Mouse (Mus musculus): ENCODE results near the gene Map3k5. TPM values are rescaled to one million over a fixed set of nuclear protein-coding genes. Genes with fewer than 3 reads are reported as not detected.

The Map3k5 gene
- polyA plus RNA-seq, 1 experiment from 2014 or later: 0.99 TPM

DNA sequence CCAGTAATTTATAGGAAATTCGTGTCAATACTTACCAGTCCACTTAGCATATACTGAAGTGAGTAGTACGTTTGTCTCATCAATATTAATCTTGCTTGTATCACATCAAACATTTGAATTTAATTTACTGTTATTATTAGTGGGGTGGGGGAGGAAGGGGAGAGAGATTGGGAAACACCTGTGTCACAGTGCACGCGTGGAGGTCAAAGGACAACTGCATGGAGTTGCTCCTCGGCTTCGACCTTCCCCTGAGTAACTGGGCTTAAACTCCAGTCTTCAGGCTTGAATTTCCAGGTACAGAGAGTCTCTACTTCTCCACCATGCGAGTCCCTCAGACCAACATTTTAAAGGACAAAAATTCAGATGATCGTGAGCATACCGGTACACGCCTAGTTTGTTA is 13.2 kb downstream of the Map3k5 start:
- H3K27ac ChIP-seq (replicated peaks; ENCODE audit: low read depth, low read length): no peak overlapping the region
- no peak overlapping the region for H3K4me2 ChIP-seq (ENCODE audit: low read depth, severe bottlenecking)
- no peak for ATAC-seq (ENCODE audit: insufficient number of reproducible peaks, low FRiP score, low TSS enrichment, low read depth)
- H3K9me3 ChIP-seq (ENCODE audit: control insufficient read depth, low read length): no peaks in the 10 kb centered on the region
- H3K4me1 ChIP-seq (ENCODE audit: control insufficient read depth, insufficient read depth, low read length): no peaks in the 10 kb centered on the region
- no peak overlapping the region for H3K9ac ChIP-seq (ENCODE audit: low read length)
- H3K27me3 ChIP-seq (ENCODE audit: control insufficient read depth, insufficient read depth, low read length): no peaks in the 10 kb centered on the region
- no peaks in the 10 kb centered on the region for H3K36me3 ChIP-seq (ENCODE audit: control insufficient read depth, insufficient read depth, low read length)
- no peak for DNase-seq (ENCODE audit: low spot score)
- 92% methylated on average over 10 of the region's 10 CpGs for WGBS
- no peak overlapping the region for H3K4me3 ChIP-seq (ENCODE audit: low read depth, low read length)

DNA sequence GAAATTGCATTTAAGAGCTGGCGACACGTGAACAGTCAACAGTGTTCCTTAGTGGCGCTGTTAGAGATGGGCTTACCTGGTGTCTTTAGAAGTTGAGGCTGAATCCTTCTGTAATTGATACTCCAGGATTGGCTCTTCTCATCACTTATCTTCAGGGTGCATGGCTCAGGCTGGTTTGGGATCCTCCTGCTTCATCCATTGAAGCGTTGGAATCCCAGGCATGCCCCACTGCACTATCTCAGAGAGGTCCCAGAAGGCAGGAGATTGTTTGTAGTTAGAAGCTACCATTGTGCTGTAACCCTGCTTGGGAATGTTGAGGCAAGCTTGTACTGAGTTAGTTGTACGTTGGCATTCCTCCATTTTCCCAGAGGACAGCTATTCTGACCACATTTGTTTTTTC is 13.6 kb downstream of the Map3k5 start:
- no peaks in the 10 kb centered on the region for H3K27me3 ChIP-seq (ENCODE audit: control insufficient read depth, insufficient read depth, low read length)
- no peaks in the 10 kb centered on the region for H3K4me1 ChIP-seq (ENCODE audit: control insufficient read depth, insufficient read depth, low read length)
- WGBS: 91% methylated on average over 5 of the region's 5 CpGs
- H3K4me3 ChIP-seq (ENCODE audit: low read depth, low read length): no peak overlapping the region
- no peak for DNase-seq (ENCODE audit: low spot score)
- no peaks in the 10 kb centered on the region for H3K36me3 ChIP-seq (ENCODE audit: control insufficient read depth, insufficient read depth, low read length)
- no peak overlapping the region for H3K27ac ChIP-seq (replicated peaks; ENCODE audit: low read depth, low read length)
- no peaks in the 10 kb centered on the region for H3K9me3 ChIP-seq (ENCODE audit: control insufficient read depth, low read length)
- no peak overlapping the region for H3K9ac ChIP-seq (ENCODE audit: low read length)
- no peak overlapping the region for H3K4me2 ChIP-seq (ENCODE audit: low read depth, severe bottlenecking)
- no peak for ATAC-seq (ENCODE audit: insufficient number of reproducible peaks, low FRiP score, low TSS enrichment, low read depth)

DNA sequence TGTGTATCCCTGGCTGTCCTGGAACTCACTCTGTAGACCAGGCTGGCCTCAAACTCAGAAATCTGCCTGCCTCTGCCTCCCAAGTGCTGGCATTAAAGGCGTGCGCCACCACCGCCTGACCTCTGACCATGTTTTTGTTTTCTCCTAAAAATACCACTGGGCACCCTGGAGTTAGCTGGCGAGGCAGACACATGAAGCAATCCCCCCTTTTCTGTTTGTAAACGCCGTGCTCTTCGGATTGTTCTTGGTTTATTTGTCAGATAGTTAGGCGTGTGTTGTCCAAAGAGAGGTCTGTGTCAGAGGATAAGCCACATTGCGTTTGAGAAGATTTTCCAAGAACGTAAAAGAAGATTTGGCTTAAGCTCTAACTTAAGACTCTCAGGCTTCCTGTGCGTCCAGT is 14.1 kb downstream of the Map3k5 start:
- H3K4me1 ChIP-seq (ENCODE audit: control insufficient read depth, insufficient read depth, low read length): no peaks in the 10 kb centered on the region
- H3K27me3 ChIP-seq (ENCODE audit: control insufficient read depth, insufficient read depth, low read length): no peaks in the 10 kb centered on the region
- DNase-seq (ENCODE audit: low spot score) (no peak), ATAC-seq (ENCODE audit: insufficient number of reproducible peaks, low FRiP score, low TSS enrichment, low read depth) (no peak)
- no peak overlapping the region for H3K9ac ChIP-seq (ENCODE audit: low read length)
- H3K27ac ChIP-seq (replicated peaks; ENCODE audit: low read depth, low read length): no peak overlapping the region
- no peak overlapping the region for H3K4me3 ChIP-seq (ENCODE audit: low read depth, low read length)
- H3K36me3 ChIP-seq (ENCODE audit: control insufficient read depth, insufficient read depth, low read length): no peaks in the 10 kb centered on the region
- no peak overlapping the region for H3K4me2 ChIP-seq (ENCODE audit: low read depth, severe bottlenecking)
- 96% methylated on average over 11 of the region's 11 CpGs for WGBS
- no peaks in the 10 kb centered on the region for H3K9me3 ChIP-seq (ENCODE audit: control insufficient read depth, low read length)

DNA sequence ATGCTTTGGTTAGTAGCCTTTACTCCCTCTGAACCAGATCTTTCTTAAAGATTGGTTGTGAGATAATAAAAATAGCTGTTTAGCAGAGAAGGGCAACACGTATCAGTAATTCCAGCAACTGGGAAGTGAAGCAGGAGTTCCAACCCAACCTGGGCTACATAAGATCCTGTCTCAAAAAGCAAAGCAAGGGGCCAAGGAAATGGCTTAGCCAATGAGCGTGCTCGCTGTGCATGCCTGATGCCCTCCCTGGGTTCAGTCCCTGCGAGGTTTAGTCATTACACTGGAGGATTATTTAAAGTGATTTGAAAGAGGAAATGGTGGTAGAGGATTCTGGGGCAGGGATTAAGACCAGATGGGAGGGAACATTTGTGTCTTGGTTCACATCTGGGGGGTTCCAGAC is 14.8 kb downstream of the Map3k5 start:
- H3K9ac ChIP-seq (ENCODE audit: low read length): no peak overlapping the region
- ATAC-seq (ENCODE audit: insufficient number of reproducible peaks, low FRiP score, low TSS enrichment, low read depth) (no peak), DNase-seq (ENCODE audit: low spot score) (no peak)
- no peak overlapping the region for H3K27ac ChIP-seq (replicated peaks; ENCODE audit: low read depth, low read length)
- no peaks in the 10 kb centered on the region for H3K27me3 ChIP-seq (ENCODE audit: control insufficient read depth, insufficient read depth, low read length)
- H3K9me3 ChIP-seq (ENCODE audit: control insufficient read depth, low read length): no peaks in the 10 kb centered on the region
- 79% methylated on average over 4 of the region's 4 CpGs for WGBS
- H3K36me3 ChIP-seq (ENCODE audit: control insufficient read depth, insufficient read depth, low read length): no peaks in the 10 kb centered on the region
- H3K4me3 ChIP-seq (ENCODE audit: low read depth, low read length): no peak overlapping the region
- H3K4me1 ChIP-seq (ENCODE audit: control insufficient read depth, insufficient read depth, low read length): no peaks in the 10 kb centered on the region
- no peak overlapping the region for H3K4me2 ChIP-seq (ENCODE audit: low read depth, severe bottlenecking)

DNA sequence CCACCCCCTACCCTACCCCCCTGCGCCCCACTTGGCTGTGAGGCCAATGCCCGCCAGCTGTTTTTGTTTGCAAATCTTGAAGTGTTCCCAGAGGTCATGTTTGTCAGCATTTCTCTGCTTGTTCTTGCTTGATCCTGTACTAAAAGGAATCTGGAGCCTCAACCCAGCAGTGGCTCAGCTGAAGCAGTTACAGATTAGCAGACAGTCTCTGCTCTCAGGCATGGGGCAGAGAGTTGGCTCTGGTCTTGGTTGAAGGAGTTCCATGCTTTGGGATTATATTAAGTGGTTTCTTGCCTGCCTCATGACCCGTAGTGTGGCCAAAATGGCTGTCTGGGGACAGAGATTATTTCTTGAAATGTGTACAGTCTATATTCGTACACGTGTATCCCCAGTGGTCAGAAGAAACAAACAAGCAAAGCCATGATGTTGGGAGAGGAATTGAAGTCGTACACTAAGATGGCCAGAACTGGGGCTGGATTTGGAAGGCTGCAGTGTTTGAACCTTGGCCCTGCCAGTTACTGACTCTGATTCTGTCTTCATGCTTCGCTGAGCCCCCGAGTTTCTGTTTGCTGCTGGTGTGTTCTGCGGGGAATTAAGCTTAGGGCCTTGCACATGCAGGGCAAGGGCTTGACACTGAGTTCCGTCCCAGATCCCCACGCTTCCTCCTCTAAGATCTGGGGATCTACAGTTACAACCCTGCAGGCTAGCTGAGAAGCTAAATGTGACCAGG is 18.9 kb downstream of the Map3k5 start:
- ATAC-seq (ENCODE audit: insufficient number of reproducible peaks, low FRiP score, low TSS enrichment, low read depth): no peak
- no peaks in the 10 kb centered on the region for H3K27me3 ChIP-seq (ENCODE audit: control insufficient read depth, insufficient read depth, low read length)
- H3K9me3 ChIP-seq (ENCODE audit: control insufficient read depth, low read length): no peaks in the 10 kb centered on the region
- no peak for DNase-seq (ENCODE audit: low spot score)
- H3K4me3 ChIP-seq (ENCODE audit: low read depth, low read length): no peak overlapping the region
- H3K36me3 ChIP-seq (ENCODE audit: control insufficient read depth, insufficient read depth, low read length): no peaks in the 10 kb centered on the region
- no peak overlapping the region for H3K4me2 ChIP-seq (ENCODE audit: low read depth, severe bottlenecking)
- no peak overlapping the region for H3K27ac ChIP-seq (replicated peaks; ENCODE audit: low read depth, low read length)
- WGBS: 88% methylated on average over 11 of the region's 11 CpGs
- no peak overlapping the region for H3K9ac ChIP-seq (ENCODE audit: low read length)
- no peaks in the 10 kb centered on the region for H3K4me1 ChIP-seq (ENCODE audit: control insufficient read depth, insufficient read depth, low read length)

DNA sequence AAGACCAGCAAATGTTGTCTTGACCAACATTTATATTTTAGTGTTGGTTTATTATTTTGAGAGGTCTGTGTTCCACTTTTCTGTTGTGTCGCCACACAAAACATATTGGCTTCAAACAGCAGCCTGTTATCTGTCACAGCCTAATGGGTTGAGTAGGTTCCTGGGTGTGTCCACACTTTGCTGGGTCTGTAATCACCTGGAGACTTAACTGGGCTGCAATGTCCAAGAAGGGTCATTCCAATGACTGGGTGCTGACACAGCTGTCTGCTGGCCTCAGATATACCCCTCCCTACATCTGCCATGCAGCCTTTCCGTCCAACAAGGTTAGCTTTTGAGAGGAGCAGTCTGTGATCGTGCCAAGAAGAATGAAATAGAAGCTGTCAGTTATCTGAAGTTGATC is 20.3 kb downstream of the Map3k5 start:
- Histone ChIP-seq H3K36me3 (ENCODE audit: control insufficient read depth, insufficient read depth, low read length) (no peaks in the 10 kb centered on the region), H3K4me3 (ENCODE audit: low read depth, low read length) (no peak overlapping the region), H3K9ac (ENCODE audit: low read length) (no peak overlapping the region), H3K4me2 (ENCODE audit: low read depth, severe bottlenecking) (no peak overlapping the region), H3K27ac (replicated peaks; ENCODE audit: low read depth, low read length) (no peak overlapping the region), H3K9me3 (ENCODE audit: control insufficient read depth, low read length) (no peaks in the 10 kb centered on the region), H3K4me1 (ENCODE audit: control insufficient read depth, insufficient read depth, low read length) (no peaks in the 10 kb centered on the region), H3K27me3 (ENCODE audit: control insufficient read depth, insufficient read depth, low read length) (no peaks in the 10 kb centered on the region)
- 84% methylated on average over 3 of the region's 3 CpGs for WGBS
- no peak for ATAC-seq (ENCODE audit: insufficient number of reproducible peaks, low FRiP score, low TSS enrichment, low read depth)
- no peak for DNase-seq (ENCODE audit: low spot score)

DNA sequence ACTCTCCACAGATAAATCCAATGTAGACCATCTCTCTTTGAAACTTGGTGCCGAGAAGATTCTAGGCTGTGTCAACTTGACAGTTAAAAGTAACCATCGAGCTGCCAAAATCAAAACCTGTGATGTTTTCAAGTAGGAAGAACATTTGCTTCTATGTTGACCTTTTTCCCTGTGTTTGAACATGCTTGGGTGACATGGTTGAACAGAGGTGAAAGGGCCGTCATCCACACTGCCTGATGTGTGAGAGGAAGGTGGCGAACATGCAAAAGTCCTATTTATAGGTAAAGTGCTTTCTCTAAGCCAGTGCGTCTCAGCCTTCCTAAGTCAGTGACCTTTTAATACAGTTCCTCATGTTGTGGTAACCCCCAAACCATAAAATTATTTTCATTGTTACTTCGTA is 21.5 kb downstream of the Map3k5 start:
- ATAC-seq (ENCODE audit: insufficient number of reproducible peaks, low FRiP score, low TSS enrichment, low read depth) (no peak), DNase-seq (ENCODE audit: low spot score) (no peak)
- H3K4me2 ChIP-seq (ENCODE audit: low read depth, severe bottlenecking): no peak overlapping the region
- H3K27me3 ChIP-seq (ENCODE audit: control insufficient read depth, insufficient read depth, low read length): no peaks in the 10 kb centered on the region
- no peaks in the 10 kb centered on the region; the same call in 1 of the 2 replicates for H3K4me1 ChIP-seq (ENCODE audit: control insufficient read depth, insufficient read depth, low read length)
- no peak overlapping the region for H3K27ac ChIP-seq (replicated peaks; ENCODE audit: low read depth, low read length)
- WGBS: 91% methylated on average over 6 of the region's 6 CpGs
- H3K36me3 ChIP-seq (ENCODE audit: control insufficient read depth, insufficient read depth, low read length): no peaks in the 10 kb centered on the region
- H3K9ac ChIP-seq (ENCODE audit: low read length): no peak overlapping the region
- no peak overlapping the region for H3K4me3 ChIP-seq (ENCODE audit: low read depth, low read length)
- H3K9me3 ChIP-seq (ENCODE audit: control insufficient read depth, low read length): no peaks in the 10 kb centered on the region

DNA sequence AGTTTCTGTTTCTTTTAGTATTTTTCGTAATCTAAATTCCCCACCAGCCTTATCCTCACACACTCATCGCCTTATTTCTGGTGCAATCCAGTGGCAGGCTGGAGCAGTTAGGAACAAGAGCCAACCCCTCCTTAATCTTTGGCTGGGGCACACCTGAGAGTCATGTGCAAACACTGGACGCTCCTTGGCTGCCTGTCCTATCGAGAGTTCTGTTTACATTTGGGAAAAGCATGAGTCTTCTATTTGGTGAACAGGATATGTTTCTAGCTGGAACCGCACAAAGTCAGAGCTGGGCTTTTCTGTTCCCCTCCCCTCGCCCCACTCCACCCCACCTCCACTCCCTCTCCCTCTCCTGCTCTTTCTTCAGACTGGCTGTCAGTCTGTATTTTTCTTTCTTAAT is 22.5 kb downstream of the Map3k5 start:
- no peaks in the 10 kb centered on the region for H3K9me3 ChIP-seq (ENCODE audit: control insufficient read depth, low read length)
- no peak overlapping the region for H3K9ac ChIP-seq (ENCODE audit: low read length)
- no peak for DNase-seq (ENCODE audit: low spot score)
- no peaks in the 10 kb centered on the region; the same call in 1 of the 2 replicates for H3K4me1 ChIP-seq (ENCODE audit: control insufficient read depth, insufficient read depth, low read length)
- no peak for ATAC-seq (ENCODE audit: insufficient number of reproducible peaks, low FRiP score, low TSS enrichment, low read depth)
- WGBS: 80% methylated on average over 6 of the region's 6 CpGs
- no peak overlapping the region for H3K4me3 ChIP-seq (ENCODE audit: low read depth, low read length)
- no peaks in the 10 kb centered on the region for H3K36me3 ChIP-seq (ENCODE audit: control insufficient read depth, insufficient read depth, low read length)
- no peak overlapping the region for H3K27ac ChIP-seq (replicated peaks; ENCODE audit: low read depth, low read length)
- H3K4me2 ChIP-seq (ENCODE audit: low read depth, severe bottlenecking): no peak overlapping the region
- H3K27me3 ChIP-seq (ENCODE audit: control insufficient read depth, insufficient read depth, low read length): no peaks in the 10 kb centered on the region

DNA sequence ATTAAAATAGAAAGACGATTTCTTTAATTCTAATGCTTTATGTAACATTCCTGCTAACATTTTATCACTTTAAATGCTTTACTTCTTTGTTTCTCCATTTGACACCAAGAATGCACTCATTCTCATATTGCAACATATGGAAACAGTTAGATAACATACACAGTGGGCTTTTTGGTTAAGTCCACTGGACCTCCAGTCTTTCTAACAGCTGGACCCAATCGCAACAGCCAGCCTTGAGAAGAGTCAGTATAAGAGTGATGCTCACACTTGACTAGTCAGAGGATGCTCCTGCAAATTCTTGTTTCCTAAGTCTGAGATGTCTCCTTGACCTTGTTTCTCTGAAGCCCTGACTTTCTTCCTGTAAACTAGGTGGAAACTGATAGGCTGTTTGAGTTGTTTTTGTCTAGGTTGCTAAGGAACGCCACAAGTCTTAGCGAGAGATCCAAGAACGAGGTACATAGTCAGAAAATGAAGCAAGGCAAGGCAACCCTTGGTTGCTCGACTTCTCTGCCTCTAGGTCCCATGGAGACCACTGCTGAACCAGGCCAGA is 26.6 kb downstream of the Map3k5 start:
- Histone ChIP-seq H3K9ac (ENCODE audit: low read length) (no peak overlapping the region), H3K27me3 (ENCODE audit: control insufficient read depth, insufficient read depth, low read length) (no peaks in the 10 kb centered on the region), H3K4me3 (ENCODE audit: low read depth, low read length) (no peak overlapping the region), H3K36me3 (ENCODE audit: control insufficient read depth, insufficient read depth, low read length) (no peaks in the 10 kb centered on the region), H3K9me3 (ENCODE audit: control insufficient read depth, low read length) (no peaks in the 10 kb centered on the region), H3K27ac (replicated peaks; ENCODE audit: low read depth, low read length) (no peak overlapping the region), H3K4me1 (ENCODE audit: control insufficient read depth, insufficient read depth, low read length) (no peaks in the 10 kb centered on the region; the same call in 1 of the 2 replicates), H3K4me2 (ENCODE audit: low read depth, severe bottlenecking) (no peak overlapping the region)
- DNase-seq (ENCODE audit: low spot score) (no peak), ATAC-seq (ENCODE audit: insufficient number of reproducible peaks, low FRiP score, low TSS enrichment, low read depth) (no peak)
- WGBS: 71% methylated on average over 6 of the region's 6 CpGs
